ENCODE assay signal across 8 mouse cellular contexts in the genomic region with DNA sequence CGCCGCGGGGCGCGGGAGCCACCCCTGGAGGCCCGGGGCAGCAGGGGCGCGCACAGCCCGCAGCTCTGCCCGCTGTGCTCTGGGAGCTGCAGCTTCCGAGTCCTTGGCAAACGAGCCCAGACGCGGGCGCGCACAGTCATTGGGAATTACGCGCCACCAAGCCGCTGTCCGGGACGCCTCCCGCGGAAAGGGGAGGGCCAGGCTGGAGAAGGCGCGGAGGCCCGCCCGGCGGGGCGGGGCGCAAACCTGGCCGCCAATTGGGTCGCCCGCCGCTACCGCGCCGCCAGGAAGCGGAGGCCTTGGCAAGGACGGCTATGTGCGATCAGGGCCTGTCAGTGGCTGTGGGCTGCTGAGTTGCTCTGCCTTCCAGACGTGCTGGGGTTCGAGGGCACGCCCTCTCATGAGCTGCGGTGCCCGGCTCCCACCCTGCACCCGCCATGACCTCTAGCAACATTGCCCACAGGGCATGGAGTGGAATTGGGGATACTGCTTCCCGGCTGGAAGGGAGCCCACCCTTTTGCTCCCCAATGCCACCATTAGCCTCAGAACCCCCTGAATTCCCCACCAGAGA.
A peak's percentile ranks its signal among the peaks of the same experiment; 100 is the strongest.
DNase-seq lines count a peak whose midpoint lies in the region; ATAC-seq lines count a peak whose summit lies in the region.
"Not testable (repeated sequence)": the region's sequence is repeated elsewhere in the genome, so short reads cannot be mapped to it uniquely, and the experiment has no call there.

No protein-coding gene starts in this region.

- H3K36me3 ChIP-seq in hindbrain, embryonic 15.5 days; lung, embryonic 15.5 days; neural tube, embryonic 15.5 days: not testable (repeated sequence)

- not testable (repeated sequence) for H3K4me1 ChIP-seq in hindbrain, embryonic 15.5 days (replicated peaks); lung, embryonic 15.5 days; neural tube, embryonic 15.5 days

- ATAC-seq in hindbrain, embryonic 15.5 days (ENCODE audit: low FRiP score, low read depth); lung, embryonic 15.5 days (ENCODE audit: borderline replicate concordance, extremely low read depth, low FRiP score, low TSS enrichment); neural tube, embryonic 15.5 days (ENCODE audit: low FRiP score): not testable (repeated sequence)

- peak; percentile 11 to 56 for DNase-seq in adrenal gland, adult (ENCODE audit: inconsistent age in 2 of 2, low spot score in 1 of 2)
- DNase-seq in embryo, embryonic 9.5 days (ENCODE audit: extremely low spot score) = peak; percentile 17
- peak; percentile 14 to 24 for DNase-seq in gastrocnemius, postnatal 4 days (ENCODE audit: low spot score in 2 of 2)
- DNase-seq in layer of hippocampus, postnatal 36 days = peak; percentile 2 to 4
- peak; percentile 10 for DNase-seq in thymus, postnatal 4 days

- H3K4me3 ChIP-seq in hindbrain, embryonic 15.5 days = peak overlapping the region; percentile 11; the same call in 1 of the 2 replicates
- peak overlapping the region; percentile 28 for H3K4me3 ChIP-seq in lung, embryonic 15.5 days
- peak overlapping the region; percentile 12; the same call in 1 of the 2 replicates for H3K4me3 ChIP-seq in neural tube, embryonic 15.5 days (replicated peaks)

- H3K27me3 ChIP-seq in hindbrain, embryonic 15.5 days; lung, embryonic 15.5 days; neural tube, embryonic 15.5 days (replicated peaks): not testable (repeated sequence)

- not testable (repeated sequence) for H3K9ac ChIP-seq in hindbrain, embryonic 15.5 days; lung, embryonic 15.5 days; neural tube, embryonic 15.5 days (replicated peaks)

- not testable (repeated sequence) for H3K27ac ChIP-seq in hindbrain, embryonic 15.5 days (replicated peaks); lung, embryonic 15.5 days; neural tube, embryonic 15.5 days (replicated peaks)

- not testable (repeated sequence) for H3K9me3 ChIP-seq in hindbrain, embryonic 15.5 days; lung, embryonic 15.5 days; neural tube, embryonic 15.5 days (replicated peaks)

- H3K4me2 ChIP-seq in hindbrain, embryonic 15.5 days = peak overlapping the region; percentile 15; the same call in 1 of the 2 replicates
- H3K4me2 ChIP-seq in lung, embryonic 15.5 days = peak overlapping the region; percentile 42
- H3K4me2 ChIP-seq in neural tube, embryonic 15.5 days = peak overlapping the region; percentile 26

- 6% methylated on average over 46 of the region's 47 CpGs for WGBS in hindbrain, embryonic 15.5 days
- 7% methylated on average over 28 of the region's 47 CpGs for WGBS in lung, embryonic 15.5 days
- 8% methylated on average over 23 of the region's 47 CpGs for WGBS in neural tube, embryonic 15.5 days
